Mouse (Mus musculus) gonadal fat pad, adult 2 months (tissue): ENCODE measurements around the gene Retreg3. TPM values are rescaled to one million over a fixed set of nuclear protein-coding genes. Genes with fewer than 3 reads are reported as not detected.
"Not testable (repeated sequence)": the region's sequence is repeated elsewhere in the genome, so short reads cannot be mapped to it uniquely, and the experiment has no call there.

Experiments used
- DNase-seq: peaks from one replicate; pipeline ENCODE4 v3.0.0-alpha.2; 2012; ENCODE audit warnings: low read depth
- polyA plus RNA-seq: library from polyadenylated mRNA; depleted of rRNA; stranded (reverse); fragments of >200 nt; gene quantifications from 2 replicates; pipeline ENCODE4 v1.2.3, GENCODE M21; 2012; rRNA removed

The Retreg3 gene
- 56.3 and 66.7 TPM in 2 replicates for polyA plus RNA-seq

DNA sequence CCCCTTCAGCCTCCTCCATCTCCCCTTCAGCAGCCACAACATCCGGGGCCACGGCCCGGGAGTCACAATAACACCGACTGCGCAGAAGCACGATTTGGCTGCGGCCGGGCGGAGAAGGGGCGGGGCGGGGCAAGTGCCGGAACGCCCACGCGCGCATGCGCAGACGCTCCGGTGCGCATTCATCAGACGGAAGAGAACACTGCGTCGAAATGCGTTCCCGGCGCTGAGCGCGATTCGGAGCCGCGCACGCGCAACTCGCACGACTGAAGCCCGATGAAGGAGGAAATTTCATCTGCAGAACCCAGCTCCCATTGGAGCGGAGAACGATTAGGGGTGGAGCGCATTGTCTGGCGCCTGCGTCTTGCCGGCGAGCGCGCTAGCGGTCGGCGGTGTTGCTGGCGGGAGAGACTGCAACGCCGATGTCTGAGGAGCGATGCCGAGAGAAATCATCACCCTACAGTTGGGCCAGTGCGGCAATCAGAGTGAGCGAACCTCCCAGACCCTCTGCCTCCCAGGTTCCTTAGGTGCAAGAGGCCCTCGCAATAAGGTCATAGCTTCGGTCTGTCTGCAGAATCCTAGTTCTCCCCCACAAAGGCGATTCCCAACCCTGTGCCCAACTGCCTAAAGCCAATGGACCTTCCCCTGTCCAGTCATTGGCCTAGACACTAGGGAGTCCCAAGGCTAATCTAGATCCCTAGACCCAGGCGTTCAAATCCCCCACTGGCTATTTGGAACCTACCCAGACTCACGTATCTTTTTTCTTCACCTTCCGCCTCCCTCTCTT lies at the start of gene Retreg3, which contains the start of gene Tubg1:
Gene Retreg3 (minus strand): TSS at position 133 of the 784 bp plus-strand sequence.
Gene Tubg1 (plus strand): TSS at position 178 of the 784 bp plus-strand sequence.
- DNase-seq: peak; percentile 83

DNA sequence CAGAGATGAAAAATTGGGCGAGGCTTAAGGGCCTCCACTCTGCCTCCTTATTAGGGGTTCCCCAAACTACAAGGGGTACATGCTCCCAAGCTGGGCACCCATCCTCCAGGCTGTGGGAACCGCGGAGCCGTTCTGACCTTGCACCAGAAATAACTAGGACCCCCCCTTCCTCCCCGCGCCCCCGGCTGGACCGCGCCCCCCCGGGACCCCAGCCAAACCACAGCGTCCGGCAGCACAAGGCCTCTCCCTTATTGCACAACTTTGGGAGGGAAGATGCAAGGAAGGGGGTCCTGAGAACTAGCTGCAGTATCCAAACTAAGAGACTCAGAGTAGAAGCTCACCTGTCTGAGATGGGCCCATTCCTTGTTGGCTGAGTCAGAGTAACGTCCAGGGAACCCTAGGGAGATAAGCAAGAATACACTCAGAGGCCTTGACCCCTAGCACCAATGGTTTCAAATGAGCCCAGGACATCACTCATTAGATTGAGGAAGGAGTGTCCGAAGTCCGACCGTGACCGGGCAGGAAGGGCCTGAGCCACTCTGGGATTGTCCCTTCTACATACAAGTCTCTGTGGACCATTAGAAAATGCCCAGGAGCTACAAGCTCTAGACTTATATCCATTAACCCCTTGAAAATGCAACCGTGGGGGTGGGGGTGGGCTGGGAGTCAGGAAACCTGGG lies 48.7 kb upstream of the Retreg3 start:
- DNase-seq: no peak

DNA sequence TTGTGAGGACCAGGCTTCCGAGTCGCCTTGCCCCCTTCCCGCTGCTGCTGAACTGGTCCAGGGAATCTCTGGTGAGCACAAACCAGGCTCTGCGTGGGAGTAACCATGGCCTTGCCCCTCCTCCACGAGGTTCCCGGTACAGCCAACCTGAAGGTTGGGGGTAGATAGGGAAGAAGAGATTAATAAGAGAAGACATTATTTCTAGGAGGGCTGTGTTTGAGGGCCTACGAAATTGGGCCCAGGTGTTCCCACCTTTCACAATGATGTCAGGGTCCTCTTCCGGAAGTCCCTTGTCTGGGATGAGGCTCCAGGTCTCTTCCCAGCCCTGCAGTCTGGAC lies 48.2 kb upstream of the Retreg3 start:
- DNase-seq: no peak

DNA sequence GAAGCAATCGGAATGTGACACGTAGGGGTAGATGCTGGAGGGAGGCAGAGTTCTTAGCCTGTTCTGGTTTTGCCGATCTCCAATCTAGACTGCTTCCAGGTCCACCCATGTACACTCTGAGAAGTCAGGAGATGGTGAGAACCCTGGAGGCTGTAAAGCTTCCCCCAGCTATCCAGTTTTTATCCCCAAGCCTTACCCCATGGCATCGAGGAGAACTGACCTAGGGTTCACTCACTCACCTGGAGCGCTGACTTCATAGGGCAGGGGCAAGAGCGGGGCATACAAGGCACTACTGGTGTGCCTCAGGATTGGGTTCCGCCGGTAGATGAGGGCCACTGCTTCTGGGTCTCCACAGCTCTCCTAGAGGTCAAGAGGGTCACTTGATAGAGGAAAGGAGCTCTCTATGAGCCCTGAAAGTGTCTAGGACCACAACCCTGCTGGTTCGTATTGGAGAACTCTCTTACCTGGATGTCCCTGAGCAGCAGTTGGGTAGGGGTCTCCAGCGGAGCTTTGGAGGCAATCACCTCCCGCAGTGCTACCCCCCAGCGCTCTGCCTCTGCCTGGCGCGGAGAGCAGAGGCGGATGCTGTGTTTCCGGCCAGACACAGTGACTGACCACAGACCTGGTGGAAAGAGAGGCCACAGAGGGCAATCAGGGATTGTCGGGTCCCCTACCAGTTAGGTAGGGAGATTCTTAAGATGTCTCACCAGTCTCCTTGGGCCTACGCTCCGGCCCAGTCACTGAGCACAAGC lies 47.7 kb upstream of the Retreg3 start:
- DNase-seq: no peak

DNA sequence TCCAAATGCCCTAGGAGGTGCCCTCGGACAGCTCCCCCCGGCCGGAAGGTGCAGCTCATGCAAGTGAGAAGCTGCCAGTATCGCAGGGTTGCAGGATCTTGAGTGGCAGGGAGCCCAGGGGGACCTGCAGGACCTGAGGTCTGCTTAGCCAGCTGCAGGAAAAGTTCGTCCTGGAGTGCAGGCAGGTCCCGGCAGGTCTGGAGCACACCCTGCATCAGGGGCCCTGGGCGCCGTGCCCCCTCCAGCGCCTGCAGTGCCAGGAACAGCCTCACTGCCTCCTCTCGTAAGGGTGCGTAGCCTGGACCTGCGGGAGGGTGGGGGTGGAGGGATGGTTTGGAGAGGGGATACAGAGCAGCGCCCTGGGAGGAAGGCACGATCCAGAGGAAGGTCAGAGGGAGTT lies 46.7 kb upstream of the Retreg3 start:
- DNase-seq: no peak

DNA sequence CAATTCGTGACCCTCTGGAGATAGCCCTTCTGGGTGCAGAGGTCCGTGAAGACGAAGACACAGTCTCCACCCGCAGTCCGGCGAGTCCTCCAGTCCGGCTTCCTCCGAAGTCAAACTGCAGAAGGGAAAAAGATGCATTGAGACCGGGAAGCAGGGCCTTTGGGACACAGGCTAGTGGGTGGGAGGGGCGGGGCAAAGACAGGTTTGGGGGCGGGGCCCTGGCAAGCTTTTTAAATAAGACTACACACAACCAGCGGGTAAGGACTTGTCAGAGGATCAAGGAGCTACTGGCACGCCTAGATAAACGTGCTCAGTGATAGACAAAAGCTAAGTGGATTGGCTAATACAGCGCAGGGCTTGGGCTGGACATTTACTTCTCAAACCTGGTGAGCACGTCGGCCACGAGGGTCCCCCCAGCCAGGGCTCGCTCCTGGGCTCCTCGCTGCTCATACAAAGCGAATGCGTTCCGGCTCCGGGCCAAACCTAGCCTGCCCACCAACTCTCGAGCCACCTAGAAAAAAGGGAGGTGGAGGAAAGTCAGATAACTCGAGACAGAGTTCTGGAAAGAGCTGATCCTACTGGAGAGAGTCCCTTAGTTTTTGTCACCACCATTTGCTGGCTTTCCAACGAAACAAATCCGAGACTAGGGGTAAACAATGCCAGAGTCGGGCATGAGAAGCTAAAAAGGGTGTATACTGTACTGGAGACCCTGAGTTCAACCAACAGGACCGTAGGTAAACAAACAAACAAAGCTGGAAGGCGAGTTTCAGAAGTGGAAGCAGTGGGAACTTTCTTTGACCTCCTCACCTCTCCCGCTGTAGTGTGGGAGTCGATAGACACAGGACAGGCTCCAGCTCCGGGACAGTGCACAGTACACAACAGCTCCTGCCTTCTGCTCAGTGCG lies 45.2 kb upstream of the Retreg3 start:
- no peak for DNase-seq

DNA sequence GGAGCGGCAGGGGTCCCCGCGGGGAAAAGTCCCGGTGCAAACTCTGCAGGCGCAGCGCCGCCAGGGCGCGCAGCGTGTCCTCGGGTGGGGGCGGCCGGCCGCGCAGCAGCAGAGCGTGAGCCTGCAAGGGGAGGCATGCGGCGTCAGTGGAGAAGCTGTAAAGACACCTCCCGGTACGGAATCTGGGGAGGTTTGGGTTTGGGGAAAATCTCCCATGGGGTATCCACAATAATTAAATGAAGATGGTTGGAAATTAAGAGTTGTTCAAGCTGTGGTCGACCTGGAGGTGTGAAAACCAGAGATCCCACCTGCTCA lies 44.6 kb upstream of the Retreg3 start:
- DNase-seq: no peak

DNA sequence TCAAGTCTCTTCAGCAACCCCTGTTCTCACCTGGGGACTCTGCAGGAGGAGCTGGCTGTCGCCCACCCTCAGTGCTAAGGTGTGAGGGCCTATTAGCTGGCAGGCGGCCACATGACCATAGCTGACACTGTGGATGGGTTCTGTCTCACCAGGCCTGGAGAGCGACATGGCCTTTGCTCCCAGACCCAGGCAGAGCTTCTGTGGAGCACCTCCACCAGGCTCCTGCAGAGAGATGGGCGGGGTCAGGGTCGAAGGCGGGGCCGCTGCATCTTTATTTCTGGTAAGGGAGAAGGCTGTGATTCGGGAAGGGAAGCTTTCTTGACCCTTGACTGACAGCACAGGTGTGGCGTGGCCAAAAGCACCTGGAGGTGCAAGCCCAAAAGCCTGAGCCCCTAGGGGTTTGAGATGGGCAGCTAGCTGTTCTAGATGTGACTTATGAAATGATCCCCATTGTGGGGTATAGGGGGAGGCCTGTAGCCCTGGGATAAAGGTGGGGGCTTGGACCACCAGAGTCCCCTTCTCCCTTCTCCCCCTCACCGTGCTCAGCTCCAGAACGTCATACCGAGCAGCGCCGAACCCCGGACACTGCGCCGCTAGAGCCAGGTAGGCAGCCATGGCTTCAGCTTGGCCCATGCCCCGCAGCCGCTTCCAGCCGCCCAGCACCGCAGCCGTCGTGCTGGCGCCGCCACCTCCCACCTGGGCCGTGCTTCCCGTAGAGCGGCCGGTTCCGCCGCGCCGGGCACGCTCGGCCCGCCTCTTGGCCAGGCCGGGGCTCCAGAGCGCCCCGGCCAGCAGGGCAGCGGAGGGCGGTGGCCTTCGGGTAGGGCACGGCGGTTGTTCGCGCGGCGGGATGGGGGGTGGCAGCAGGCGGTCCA lies 44.0 kb upstream of the Retreg3 start:
- no peak for DNase-seq

DNA sequence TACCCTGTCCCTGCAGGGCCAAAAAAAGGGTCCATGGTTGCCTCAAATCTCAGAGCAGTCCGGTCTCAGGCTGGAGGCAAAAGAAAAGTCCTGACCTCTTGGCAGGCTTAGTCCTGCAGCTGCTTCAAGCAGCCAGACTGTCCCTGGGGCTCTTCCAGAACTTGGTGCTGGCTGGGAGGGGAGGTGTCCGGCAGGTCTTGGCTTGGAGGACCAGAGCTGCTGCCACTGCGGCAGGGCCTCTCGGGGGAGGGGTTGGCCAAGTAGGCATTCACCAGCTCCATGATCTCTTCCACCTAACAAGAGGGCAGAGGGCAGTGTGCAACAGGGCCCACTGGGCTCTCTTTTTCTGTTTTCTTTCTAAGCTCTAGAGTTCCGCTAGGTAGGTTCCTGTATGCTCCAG lies 43.1 kb upstream of the Retreg3 start:
- no peak for DNase-seq

DNA sequence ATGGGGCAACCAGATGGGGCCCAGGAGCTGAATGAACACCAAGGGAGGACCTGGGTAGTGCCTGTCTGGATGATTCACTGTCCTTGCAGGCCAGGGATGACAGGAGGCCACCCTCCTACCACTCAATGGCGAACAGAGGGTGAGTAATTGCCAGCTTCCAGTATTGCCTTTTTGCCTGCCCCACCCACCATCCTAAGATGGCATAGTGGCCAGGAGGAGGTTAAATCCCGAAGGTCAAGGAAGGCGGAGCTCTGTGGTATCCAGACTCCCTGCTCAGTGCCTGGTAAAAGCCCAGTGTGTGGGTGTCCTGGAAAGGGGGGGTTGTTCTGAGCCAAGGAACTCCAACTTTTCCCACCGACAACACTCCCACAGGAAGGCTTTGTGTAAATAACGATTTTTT lies 42.6 kb upstream of the Retreg3 start:
- DNase-seq: no peak

DNA sequence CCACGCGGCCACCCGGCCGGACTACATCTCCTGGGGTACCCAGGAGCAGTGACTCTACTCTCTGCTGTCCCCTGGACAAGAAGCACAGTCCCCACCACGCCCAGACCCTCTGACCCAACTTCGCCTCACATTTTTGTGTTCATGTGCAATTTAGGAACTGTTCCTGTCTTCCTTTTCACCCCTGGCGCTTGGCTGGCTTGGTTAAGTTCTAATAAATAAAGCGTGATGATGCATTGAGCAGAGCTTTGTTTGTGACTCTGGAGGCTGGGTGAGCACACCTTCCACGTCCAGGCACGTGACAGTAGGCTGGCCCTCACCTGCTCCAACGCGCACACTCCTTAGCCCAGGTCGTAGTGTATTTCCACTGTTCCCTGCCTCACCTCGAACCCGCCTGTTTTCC lies 41.9 kb upstream of the Retreg3 start:
- no peak for DNase-seq

DNA sequence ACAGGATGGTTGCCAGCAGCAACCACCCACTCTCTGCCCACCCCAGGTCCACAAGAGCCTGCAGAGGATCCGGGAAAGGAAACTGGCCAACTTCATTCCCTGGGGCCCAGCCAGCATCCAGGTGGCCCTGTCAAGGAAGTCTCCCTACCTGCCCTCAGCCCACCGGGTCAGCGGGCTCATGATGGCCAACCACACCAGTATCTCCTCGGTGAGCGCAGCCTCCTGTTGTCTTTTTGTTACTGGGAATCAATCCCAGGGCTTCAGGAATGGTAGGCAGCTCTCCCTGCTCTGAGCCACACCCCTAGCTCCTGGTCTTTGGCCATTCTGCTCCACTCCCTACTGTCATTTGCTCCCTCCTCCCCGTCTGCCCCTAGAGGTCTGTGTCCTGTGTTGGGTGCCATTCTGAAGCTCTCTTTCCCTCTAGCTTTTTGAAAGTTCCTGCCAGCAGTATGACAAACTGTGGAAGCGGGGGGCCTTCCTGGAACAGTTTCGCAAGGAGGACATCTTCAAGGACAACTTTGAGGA lies 41.4 kb upstream of the Retreg3 start:
- DNase-seq: not testable (repeated sequence)

DNA sequence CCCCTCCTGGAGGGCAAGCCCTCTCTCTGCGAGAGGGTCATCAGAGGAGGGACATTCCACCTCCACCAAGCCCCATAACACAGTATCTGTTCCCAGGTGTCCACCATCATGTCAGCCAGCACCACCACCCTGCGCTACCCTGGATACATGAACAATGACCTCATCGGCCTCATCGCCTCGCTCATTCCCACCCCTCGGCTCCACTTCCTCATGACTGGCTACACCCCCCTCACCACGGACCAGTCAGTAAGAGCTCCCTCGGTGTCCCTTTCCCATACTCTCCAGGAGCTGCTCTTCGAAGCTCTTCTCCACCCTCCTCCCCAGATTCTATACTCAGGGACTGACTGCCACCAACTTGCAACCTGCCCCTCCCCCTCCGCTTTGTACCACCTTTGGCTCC lies 40.5 kb upstream of the Retreg3 start:
- DNase-seq: not testable (repeated sequence)

DNA sequence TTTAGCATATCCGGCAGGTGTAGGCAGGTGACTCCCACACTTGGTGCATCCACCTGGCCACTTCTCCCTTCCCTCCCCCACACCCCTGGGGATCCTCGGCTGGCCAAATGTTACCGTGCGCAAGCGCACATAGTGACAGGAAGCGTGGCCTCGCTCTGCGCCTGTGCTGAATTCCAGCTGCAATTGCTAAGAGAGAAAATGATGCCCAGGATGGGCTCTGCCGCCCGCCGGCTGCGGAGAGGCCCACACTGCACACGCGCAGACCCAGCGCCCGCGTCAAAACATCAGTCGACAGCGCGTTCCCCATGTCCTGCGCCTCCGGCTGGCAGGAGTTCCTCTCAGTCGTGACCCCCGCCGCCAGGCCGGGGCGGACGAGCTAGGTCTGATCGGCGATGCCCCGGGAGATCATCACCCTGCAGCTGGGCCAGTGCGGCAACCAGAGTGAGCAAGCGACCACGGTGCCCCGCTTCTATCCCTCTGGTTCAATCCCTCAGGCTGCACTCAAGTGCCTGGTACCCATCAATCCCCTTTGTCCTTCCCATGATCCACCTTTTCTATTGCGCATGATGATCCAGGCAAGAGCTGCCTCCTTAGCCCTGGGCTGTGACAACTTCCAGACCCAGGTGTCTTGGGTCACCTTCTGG lies 36.2 kb upstream of the Retreg3 start, which contains the start of gene Tubg2:
Gene Tubg2 (plus strand): TSS at position 180 of the 644 bp plus-strand sequence.
- DNase-seq: no peak

DNA sequence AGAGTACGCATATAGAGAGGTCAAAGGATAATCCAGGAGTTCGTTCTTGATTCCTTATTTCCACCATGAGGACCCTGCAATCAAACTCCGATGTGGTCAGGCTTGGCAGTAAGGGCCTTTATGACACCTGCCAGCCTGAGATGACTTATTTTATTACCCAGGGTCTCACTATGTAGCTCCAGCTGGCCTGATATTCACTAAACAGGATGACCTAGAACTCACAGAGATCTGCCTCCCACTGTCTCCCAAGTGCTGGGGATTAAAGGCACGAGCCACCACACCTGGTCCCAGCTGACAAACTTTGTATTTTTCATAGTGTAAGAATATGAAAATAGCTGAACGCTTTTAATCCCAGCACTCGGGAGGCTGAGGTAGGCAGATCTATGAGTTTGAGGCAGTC lies 35.5 kb upstream of the Retreg3 start:
- no peak for DNase-seq

DNA sequence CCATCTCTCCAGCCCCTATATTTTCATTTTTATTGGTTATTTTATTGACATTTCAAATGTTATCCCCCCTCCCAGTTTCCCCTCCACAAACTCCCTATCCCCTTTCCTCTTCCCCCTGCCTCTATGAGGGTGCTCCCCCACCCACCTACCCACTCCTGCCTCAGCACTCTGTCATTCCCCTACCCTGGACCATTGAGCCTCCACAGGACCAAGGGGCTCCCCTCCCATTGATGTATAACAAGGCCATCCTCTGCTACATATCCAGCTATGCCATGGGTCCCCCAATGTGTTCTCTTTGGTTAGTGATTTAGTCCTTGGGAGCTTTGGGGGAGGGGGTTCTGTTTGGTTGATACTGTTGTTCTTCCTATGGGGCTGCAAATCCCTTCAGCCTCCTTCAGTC lies 35.0 kb upstream of the Retreg3 start:
- no peak for DNase-seq

DNA sequence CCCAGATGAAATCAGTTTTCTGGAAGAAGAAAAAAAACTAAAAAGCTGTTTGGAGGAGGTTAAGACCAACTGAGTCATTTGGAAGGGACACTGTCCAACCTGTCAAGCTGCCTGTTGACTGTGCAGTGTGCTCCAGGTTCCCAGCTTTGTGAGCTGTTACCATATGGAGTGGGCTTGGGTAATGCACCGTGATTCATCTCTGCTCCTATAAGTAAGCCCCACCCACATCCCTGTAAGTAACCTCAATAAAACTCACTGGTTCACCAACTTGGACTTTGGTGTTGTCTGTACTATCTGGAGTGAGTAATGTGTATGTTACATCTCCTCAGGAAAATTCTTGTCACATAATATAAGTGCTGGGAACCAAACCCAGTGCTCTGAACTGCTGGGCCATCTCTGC lies 33.1 kb upstream of the Retreg3 start:
- no peak for DNase-seq

DNA sequence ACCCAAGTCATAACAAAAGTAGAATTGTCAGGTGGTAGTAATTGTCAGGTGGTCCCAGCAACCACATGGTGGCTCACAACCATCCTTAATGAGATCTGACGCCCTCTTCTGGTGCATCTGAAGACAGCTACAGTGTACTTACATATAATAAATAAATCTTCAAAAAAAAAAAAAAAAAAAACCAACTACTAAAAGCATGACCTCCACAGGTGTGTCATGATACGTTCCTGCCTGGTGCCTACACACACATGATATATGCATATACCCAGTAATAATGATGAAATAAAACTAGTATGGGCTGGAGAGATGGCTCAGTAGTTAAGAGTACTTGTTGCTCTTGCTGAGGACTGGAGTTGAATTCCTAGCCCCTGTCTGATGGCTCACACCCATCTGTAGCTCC lies 31.4 kb upstream of the Retreg3 start:
- no peak for DNase-seq

DNA sequence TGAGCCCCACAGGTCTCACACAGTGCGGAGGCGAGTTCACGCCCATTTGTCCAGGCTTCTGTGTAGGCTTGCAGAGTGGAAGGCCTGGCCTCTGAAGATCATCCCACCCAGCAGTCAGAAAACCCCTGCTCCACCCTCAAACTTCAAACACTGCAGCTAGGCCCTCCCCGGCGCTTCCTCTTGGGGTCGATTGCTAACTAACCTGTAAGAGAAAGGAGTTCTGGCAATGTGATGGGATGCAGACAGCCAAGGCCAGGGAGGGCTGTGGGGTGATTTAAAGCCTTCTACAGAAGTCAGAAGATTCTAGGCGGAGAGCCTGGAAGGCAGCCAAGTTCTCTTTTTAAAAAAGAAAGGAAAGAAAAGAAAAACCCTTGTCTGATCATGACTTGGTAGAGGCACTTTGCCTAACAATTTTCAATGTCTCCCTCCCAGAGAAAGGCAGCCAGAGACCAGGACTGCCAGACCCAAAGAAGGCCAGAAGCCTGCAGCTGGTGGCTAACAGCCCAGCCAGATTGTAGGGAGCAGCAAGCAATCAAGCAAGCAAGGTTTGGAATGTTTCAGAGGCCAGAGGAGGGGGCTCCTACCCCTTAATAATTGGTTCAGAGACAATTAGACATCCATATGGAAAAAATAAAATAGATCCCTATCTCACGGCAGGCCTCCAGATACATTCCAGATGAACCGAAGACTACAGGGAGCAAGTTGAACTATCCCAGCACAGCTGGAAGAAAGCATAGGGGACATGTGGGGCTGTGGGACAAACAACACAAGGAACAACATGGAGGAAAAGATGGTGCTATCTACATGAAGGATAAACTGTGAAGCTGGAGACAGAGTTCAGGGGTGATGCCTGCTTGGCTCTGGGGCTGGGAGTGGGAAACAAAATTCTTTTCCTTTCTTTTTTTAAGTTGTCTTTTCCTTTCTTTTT lies 29.7 kb upstream of the Retreg3 start:
- DNase-seq: no peak
